Mouse (Mus musculus) cerebellum, adult 9-10 months (tissue): Measurements from ENCODE around the gene Ccdc117.
"Not testable (repeated sequence)": the region's sequence is repeated elsewhere in the genome, so short reads cannot be mapped to it uniquely, and the experiment has no call there.

ENCODE experiments used
- DNase-seq: peaks from one replicate; pipeline ENCODE4 v3.0.0; 2022

Ccdc117 gene

GRCm38 (mm10) chr11:5541799-5542481, at the start of gene Ccdc117:
Ccdc117 (minus strand) TSS chr11:5542187.
- peak; percentile 94 for DNase-seq

- no peak for DNase-seq
Measured at GRCm38 (mm10) chr11:5575046-5575445, 33.1 kb upstream of the Ccdc117 start.

GRCm38 (mm10) chr11:5573821-5574220, 31.8 kb upstream of the Ccdc117 start:
- DNase-seq = no peak

- no peak for DNase-seq
Measured at GRCm38 (mm10) chr11:5571856-5572255, 29.9 kb upstream of the Ccdc117 start.

- no peak for DNase-seq
Measured at GRCm38 (mm10) chr11:5569474-5569873, 27.5 kb upstream of the Ccdc117 start, which contains the start of gene Ankrd36. Ankrd36 (plus strand) TSS chr11:5569684.

- no peak for DNase-seq
Measured at GRCm38 (mm10) chr11:5568082-5568481, 26.1 kb upstream of the Ccdc117 start.

GRCm38 (mm10) chr11:5567654-5568053, 25.7 kb upstream of the Ccdc117 start:
- no peak for DNase-seq

- no peak for DNase-seq
Measured at GRCm38 (mm10) chr11:5566506-5566905, 24.5 kb upstream of the Ccdc117 start.

GRCm38 (mm10) chr11:5565596-5565995, 23.6 kb upstream of the Ccdc117 start:
- no peak for DNase-seq

GRCm38 (mm10) chr11:5563898-5564297, 21.9 kb upstream of the Ccdc117 start:
- no peak for DNase-seq

- DNase-seq = no peak
Measured at GRCm38 (mm10) chr11:5562625-5563268, 20.8 kb upstream of the Ccdc117 start.

- DNase-seq = no peak
Measured at GRCm38 (mm10) chr11:5560273-5560672, 18.3 kb upstream of the Ccdc117 start.

GRCm38 (mm10) chr11:5551931-5552330, 9.9 kb upstream of the Ccdc117 start:
- no peak for DNase-seq

GRCm38 (mm10) chr11:5551430-5551829, 9.4 kb upstream of the Ccdc117 start:
- DNase-seq = no peak

GRCm38 (mm10) chr11:5546693-5547092, 4.7 kb upstream of the Ccdc117 start:
- DNase-seq = no peak

GRCm38 (mm10) chr11:5545457-5545856, 3.5 kb upstream of the Ccdc117 start:
- DNase-seq = no peak

GRCm38 (mm10) chr11:5544709-5545108, 2.7 kb upstream of the Ccdc117 start:
- not testable (repeated sequence) for DNase-seq

GRCm38 (mm10) chr11:5543281-5543680, 1.3 kb upstream of the Ccdc117 start:
- DNase-seq = no peak

GRCm38 (mm10) chr11:5542482-5543185, 647 bp upstream of the Ccdc117 start:
- DNase-seq = no peak

GRCm38 (mm10) chr11:5541230-5541798, 673 bp downstream of the Ccdc117 start:
- DNase-seq = no peak

- DNase-seq = no peak
Measured at GRCm38 (mm10) chr11:5540331-5540730, 1.7 kb downstream of the Ccdc117 start.

GRCm38 (mm10) chr11:5537454-5537853, 4.5 kb downstream of the Ccdc117 start:
- DNase-seq = not testable (repeated sequence)

GRCm38 (mm10) chr11:5533108-5533507, 8.9 kb downstream of the Ccdc117 start:
- DNase-seq = no peak

- DNase-seq = no peak
Measured at GRCm38 (mm10) chr11:5530717-5531116, 11.3 kb downstream of the Ccdc117 start.
